Mouse (Mus musculus): ENCODE measurements around the gene Patl2.
"Not testable (repeated sequence)": the region's sequence is repeated elsewhere in the genome, so short reads cannot be mapped to it uniquely, and the experiment has no call there.

The Patl2 gene

GRCm38 (mm10) chr2:122141332-122141967 is 44.5 kb downstream of the Patl2 start:
- DNase-seq: no peak

- no peak for DNase-seq
Measured at GRCm38 (mm10) chr2:122140815-122141214, 45.2 kb downstream of the Patl2 start.

DNA sequence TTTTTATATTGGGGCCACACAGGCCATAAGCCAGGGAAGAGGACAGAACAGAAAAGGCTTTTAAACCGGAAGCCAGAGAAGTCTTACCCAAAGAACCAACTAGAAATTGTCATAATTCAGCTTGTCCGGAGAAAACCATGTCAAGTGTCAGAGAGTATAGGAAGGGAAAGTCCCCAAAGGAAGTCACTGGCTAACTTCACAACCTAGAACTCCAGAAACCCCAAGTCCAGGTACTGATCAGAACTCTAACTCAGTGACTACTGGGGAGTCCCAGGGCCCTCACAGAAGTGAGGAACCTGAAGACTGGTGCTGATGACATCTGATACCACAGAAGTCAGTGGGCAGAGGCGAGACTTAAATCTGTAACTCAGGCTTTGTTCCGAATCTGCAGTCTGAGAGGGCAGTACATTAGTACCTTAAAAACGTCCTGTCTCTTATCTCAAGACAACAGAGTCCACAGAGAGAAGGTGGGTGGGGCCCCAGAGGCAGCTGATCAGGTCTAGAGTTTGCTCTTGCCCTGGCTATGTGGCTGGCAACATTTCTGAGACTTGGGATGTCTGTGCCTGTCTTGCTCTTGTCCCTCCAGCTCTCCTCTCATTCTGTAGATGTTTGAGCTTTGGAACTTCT is 48.0 kb downstream of the Patl2 start:
- DNase-seq: no peak

DNA sequence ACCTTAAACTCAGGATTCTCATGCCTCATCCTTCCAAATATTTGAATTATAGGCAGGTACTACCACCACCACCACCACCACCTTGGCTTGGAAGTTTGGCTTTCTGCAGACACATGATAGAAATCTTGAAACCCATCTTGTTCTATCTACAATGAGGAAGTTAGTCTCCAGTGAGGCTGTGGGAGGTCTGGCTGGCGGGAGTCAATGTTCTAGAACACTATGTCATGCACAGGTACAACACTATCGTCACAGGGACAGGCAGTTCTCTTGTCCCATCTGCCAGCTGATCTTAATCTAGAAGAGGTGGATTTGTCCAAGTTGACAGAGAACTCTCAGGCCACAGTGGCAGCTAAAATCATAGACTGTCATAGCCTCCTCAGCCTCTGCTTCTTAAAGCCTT is 53.4 kb downstream of the Patl2 start:
- no peak for DNase-seq

GRCm38 (mm10) chr2:122132078-122132477 is 53.9 kb downstream of the Patl2 start:
- no peak for DNase-seq

DNA sequence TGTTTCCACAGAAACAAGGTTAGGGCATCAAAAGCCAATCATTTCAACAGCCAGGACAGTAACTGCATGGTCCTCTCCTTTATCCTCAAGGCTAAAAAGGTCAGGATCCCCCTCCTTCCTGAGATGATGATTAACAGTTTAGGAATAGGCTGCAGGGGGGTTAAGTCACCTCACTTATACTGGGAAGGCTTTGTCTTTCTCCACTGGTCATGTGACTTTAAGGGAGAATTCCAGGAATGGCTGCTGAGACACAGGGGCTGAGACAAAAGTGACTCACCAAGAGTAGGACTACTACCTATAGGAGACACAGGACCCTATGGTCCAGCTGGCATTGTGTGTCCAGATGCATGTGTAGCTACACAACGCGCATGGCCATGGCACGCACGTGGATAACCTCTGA is 58.4 kb downstream of the Patl2 start:
- DNase-seq: no peak

- DNase-seq: no peak
Measured at GRCm38 (mm10) chr2:122126765-122127347, 59.1 kb downstream of the Patl2 start.

- no peak for DNase-seq
Measured at GRCm38 (mm10) chr2:122125680-122126572, 60.1 kb downstream of the Patl2 start.

DNA sequence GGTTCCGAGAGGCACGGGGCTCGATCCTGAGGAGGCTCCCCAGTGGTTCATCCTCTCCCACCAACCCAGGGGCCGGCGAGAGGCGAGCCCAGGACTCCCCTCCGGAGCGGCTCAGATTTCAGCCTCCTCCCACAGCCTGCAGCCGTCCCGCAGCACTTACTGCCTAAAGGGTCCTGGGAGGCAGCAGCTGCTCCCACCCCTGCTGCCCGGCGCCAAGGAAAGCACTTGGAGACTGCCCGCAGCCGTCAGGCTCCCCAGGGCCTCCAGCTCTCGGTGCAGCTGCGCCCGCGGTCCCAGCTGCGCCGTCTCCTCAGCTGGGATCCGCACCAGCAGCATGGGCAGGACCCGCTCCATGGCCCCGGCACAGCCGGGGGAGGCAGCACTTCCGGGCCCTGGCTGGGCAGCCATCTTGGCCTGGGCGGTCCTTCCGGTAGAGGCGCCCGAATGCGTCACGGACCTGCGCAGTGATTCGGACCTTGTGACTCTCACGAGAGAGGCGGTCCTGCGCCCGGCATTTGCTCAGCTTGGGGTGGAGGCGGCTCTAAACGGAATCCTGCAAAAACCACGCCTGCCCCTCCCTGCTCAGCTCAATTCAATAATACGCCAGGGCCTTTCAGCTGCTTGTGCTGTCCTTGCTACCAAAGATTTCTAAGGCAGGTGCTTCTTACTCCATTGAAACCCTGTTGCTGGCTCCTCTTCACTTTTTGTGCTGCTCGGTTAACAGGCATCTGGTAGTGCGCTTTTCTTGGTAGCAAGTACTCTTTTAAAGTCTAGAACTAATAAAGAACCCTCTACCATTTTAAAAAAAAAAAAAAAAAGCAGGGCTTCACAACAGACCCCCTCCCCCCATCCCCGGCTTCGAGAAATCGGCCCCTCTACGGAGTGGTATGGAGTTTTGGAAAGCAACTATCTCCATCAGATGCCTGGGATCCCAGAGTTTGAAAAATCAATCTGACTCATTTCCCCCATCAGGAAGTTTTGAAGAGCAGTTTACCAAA is 67.7 kb downstream of the Patl2 start, which contains the start of gene Spg11:
Gene Spg11 (minus strand): TSS at position 426 of the 998 bp plus-strand sequence.
- DNase-seq: peak; percentile 99

DNA sequence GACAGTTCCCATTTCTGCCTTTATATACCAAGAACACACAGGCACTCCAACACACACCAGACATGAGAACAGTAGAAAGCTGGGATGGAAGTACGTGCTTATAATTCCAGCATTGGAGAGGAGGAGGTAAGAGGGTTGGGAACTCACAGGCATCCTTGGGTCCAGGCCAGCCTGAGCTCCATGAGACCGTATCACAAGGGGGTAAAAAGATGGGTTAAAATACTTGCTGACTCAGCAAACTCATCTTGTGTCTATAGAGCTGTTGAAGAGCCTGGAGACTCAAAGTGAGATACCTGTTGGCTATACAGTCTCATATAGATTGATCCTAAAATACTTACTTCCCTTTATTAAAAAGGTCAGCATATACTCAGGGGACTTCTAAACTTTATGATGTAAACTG is 69.1 kb downstream of the Patl2 start:
- no peak for DNase-seq

DNA sequence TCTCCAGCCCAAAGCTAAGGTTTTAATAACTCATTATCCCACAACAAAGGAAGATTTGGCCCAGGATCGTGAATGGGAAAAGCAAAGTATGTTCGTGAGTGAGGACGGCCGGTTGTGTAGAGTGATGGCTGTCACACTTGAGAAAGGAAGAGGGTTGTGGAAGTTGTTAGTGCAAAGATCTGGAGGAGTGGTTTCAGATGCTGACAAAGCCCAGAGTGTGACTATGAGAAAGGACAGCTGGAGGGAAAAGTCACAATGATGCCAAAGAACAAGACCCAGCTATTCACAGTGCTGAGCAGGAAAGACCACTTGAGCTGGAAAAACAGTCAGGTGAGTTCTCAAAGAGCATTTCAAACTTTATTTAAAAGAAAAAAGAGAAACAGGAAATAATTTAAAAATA is 76.3 kb downstream of the Patl2 start:
- no peak for DNase-seq

GRCm38 (mm10) chr2:122108101-122108500 is 77.9 kb downstream of the Patl2 start:
- DNase-seq: no peak

DNA sequence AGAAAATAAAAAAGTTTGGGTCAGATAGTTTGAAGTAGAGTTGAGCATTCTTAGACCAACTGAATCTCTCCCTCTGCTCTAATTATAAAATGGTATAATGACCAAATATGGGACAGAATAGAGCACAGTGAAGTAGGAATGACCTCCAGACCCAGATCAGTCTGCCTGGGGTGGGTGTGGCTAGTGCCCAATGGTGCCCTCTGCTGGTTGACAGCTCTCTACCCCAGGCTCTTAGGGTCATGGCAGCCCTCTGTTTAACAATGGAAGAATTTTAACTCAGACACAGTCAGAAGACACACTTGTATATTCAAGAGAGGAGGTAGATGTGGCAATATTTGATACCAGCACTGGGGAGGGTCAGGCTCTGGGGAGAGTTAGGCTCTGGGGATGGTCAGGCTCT is 83.9 kb downstream of the Patl2 start:
- no peak for DNase-seq

GRCm38 (mm10) chr2:122097686-122098085 is 88.3 kb downstream of the Patl2 start:
- DNase-seq: not testable (repeated sequence)

DNA sequence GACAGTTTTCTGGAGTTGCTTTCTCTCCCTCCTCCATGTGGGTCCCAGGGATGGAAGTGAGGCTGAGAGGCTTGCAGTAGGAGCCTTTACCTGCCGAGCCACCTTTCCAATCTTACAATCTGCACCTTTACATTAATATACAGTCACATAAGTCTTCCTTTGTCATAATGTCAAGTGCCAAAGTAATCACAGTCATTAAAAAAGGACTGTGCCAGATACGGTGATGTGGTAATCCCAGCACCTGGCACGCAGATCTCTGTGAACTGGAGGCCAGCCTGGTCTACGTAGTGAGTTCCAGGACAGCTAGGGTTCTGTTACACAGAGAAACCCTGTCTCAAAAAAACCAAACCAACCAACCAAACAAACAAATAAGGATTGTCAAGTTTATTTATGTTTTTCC is 92.1 kb downstream of the Patl2 start:
- no peak for DNase-seq

GRCm38 (mm10) chr2:122086446-122086845 is 99.5 kb downstream of the Patl2 start:
- DNase-seq: no peak

DNA sequence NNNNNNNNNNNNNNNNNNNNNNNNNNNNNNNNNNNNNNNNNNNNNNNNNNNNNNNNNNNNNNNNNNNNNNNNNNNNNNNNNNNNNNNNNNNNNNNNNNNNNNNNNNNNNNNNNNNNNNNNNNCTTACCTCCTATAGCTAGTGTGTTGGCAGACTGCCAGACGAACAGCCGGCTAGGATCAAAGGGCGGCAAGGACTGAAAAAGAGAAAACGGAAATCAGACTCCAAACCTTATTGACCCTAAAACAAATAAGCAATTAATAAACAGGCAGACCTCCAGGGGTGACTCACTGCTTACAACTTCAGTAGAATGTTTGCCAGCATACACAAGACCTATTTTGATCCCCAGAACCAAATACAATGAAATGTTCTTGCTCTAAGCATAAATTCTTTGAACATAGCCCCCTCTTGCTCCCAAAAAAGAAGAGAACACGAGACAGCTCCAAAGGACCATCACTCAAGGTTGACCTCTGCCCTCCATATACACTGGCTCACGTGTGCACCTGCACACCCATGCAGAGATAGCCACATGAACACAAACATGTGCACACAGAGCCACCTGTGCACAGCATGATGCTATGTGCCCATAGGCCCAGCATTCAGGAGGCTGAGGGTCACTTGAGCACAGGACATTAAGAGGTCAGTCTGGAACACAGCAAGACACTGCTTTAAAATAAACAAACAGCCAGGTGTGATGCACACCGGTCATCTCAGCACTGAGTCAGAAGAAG is 104.1 kb downstream of the Patl2 start:
- no peak for DNase-seq
